Mouse (Mus musculus) kidney, adult 2 months (tissue): Measurements from ENCODE around the gene Pgk1. TPM values are rescaled to one million over a fixed set of nuclear protein-coding genes. Genes with fewer than 3 reads are reported as not detected.
A peak's percentile ranks its signal among the peaks of the same experiment; 100 is the strongest.

Experiments used
- DNase-seq: peaks from one replicate; pipeline ENCODE4 v3.0.0; 2021
- H3K27ac ChIP-seq: fragments of 200-500 bp; 2 replicates; pipeline ENCODE4 v1.5.1; 2012; ENCODE audit warnings: low read depth, low read length, control low read depth, inconsistent platforms; ENCODE audit not compliant: insufficient read depth
- H3K27me3 ChIP-seq: fragments of 200-500 bp; replicated peaks from 2 replicates; pipeline ENCODE4 v1.6.1; 2012; ENCODE audit warnings: mild to moderate bottlenecking, moderate library complexity, low read length, inconsistent platforms; ENCODE audit not compliant: control insufficient read depth, insufficient read depth
- H3K36me3 ChIP-seq: fragments of 200-500 bp; 2 replicates; pipeline ENCODE4 v1.6.1; 2012; ENCODE audit warnings: mild to moderate bottlenecking, moderate library complexity, low read length, inconsistent platforms; ENCODE audit not compliant: control insufficient read depth, insufficient read depth
- H3K4me1 ChIP-seq: fragments of 200-500 bp; 2 replicates; pipeline ENCODE4 v1.6.1; 2011; ENCODE audit warnings: low read length; ENCODE audit not compliant: control insufficient read depth, insufficient read depth
- H3K4me3 ChIP-seq: fragments of 200-500 bp; 2 replicates; pipeline ENCODE4 v1.5.1; 2011; ENCODE audit warnings: mild to moderate bottlenecking, low read depth, low read length, control low read depth; ENCODE audit not compliant: insufficient read depth
- CTCF ChIP-seq: fragments of 200-500 bp; conservative IDR thresholded peaks from 2 replicates; pipeline ENCODE4 v1.5.1; 2011; ENCODE audit warnings: low read depth, mild to moderate bottlenecking, control low read depth, low read length, moderate library complexity, mixed read lengths; ENCODE audit not compliant: insufficient read depth, insufficient read length
- POLR2A ChIP-seq: fragments of 200-500 bp; IDR thresholded peaks from one replicate; pipeline ENCODE4 v1.6.1; 2011; ENCODE audit warnings: low read depth, low read length, control low read depth
- WGBS: fragments of 180-500 bp; shearing (Covaris S2); methylation state at CpG from one replicate; pipeline ENCODE4 v1.1.7; 2018; 5-methylcytosine and 5-hydroxymethylcytosine counted together
- polyA plus RNA-seq: library from polyadenylated mRNA; depleted of rRNA; stranded (reverse); fragments of >200 nt; gene quantifications from 2 replicates; pipeline ENCODE4 v1.2.3, GENCODE M21; 2012

Gene Pgk1
- polyA plus RNA-seq, 1 experiment, result 361 TPM

DNA sequence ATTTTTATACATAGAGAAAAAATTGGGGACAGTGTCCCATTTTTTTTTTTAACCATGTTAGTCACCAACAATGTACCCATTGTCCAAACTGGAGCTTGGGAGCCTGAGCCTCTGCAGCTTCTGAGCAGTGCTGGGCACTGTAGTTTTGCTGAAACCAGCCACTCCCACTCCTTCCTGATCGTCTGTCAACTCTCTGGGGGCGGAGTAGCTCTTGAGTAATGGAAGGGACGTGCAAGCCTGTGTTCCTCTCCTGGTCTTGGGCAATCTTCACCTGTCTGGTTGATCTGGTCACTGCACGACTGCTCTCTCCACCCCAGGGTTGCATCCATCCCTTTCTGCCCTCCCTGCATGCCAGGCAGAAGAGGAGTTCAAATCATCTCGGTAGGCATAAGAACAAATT lies 22.9 kb upstream of the Pgk1 start:
- Histone ChIP-seq H3K27ac (no peak overlapping the region), H3K4me3 (no peak overlapping the region), H3K4me1 (no peaks in the 10 kb centered on the region), H3K36me3 (no peaks in the 10 kb centered on the region), H3K27me3 (no peaks in the 10 kb centered on the region)
- no peak for TF ChIP-seq POLR2A
- TF ChIP-seq CTCF, result no peak
- WGBS, result 41% methylated on average over 5 of the region's 5 CpGs
- no peak for DNase-seq

DNA sequence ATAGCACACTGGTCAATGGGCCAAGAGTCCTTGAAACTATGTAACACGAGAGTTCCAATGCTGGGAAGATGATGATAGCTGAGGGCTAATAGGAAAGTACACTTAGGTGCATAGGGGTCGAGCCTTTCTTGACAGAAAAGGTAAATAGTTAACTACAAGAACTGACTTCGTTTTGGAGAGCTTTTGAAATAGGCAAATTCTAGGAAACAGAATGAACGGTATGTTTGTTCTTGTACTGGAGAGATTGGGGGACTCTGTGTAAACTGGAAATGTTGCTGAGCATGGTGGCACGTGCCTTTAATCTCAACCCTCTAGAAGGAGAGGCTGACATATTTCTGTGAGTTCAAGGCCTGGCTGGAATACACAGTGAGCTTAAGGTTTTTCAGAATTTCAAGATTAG lies 22.3 kb upstream of the Pgk1 start:
- Histone ChIP-seq H3K4me1 (no peaks in the 10 kb centered on the region), H3K4me3 (no peak overlapping the region), H3K27ac (no peak overlapping the region), H3K27me3 (no peaks in the 10 kb centered on the region), H3K36me3 (no peaks in the 10 kb centered on the region)
- TF ChIP-seq CTCF, result no peak
- no peak for TF ChIP-seq POLR2A
- no peak for DNase-seq
- WGBS, result 54% methylated on average over 5 of the region's 5 CpGs

- H3K4me1 ChIP-seq, result no peaks in the 10 kb centered on the region
- no peak for TF ChIP-seq CTCF
- no peak for TF ChIP-seq POLR2A
- H3K4me3 ChIP-seq, result no peak overlapping the region
- H3K36me3 ChIP-seq, result no peaks in the 10 kb centered on the region
- no peak overlapping the region for H3K27ac ChIP-seq
- 69% methylated on average over 1 of the region's 1 CpGs for WGBS
- no peak for DNase-seq
- H3K27me3 ChIP-seq, result no peaks in the 10 kb centered on the region
Observed at GRCm38 (mm10) chrX:106165089-106165488, 21.8 kb upstream of the Pgk1 start.

GRCm38 (mm10) chrX:106171106-106171852 lies 15.6 kb upstream of the Pgk1 start:
- no peak overlapping the region for H3K27ac ChIP-seq
- peak overlapping the region; percentile 54 for H3K4me3 ChIP-seq
- H3K27me3 ChIP-seq, result no peaks in the 10 kb centered on the region
- no peak for TF ChIP-seq POLR2A
- TF ChIP-seq CTCF, result peak; percentile 69
- H3K4me1 ChIP-seq, result no peaks in the 10 kb centered on the region
- peak; percentile 73 for DNase-seq
- H3K36me3 ChIP-seq, result no peaks in the 10 kb centered on the region
- WGBS, result 4% methylated on average over 18 of the region's 18 CpGs

- Histone ChIP-seq H3K4me1 (no peaks in the 10 kb centered on the region), H3K36me3 (no peaks in the 10 kb centered on the region), H3K4me3 (no peak overlapping the region), H3K27ac (no peak overlapping the region), H3K27me3 (no peaks in the 10 kb centered on the region)
- TF ChIP-seq POLR2A, result no peak
- TF ChIP-seq CTCF, result no peak
- 14% methylated on average over 5 of the region's 6 CpGs for WGBS
- DNase-seq, result no peak
Observed at GRCm38 (mm10) chrX:106171853-106172154, 15.1 kb upstream of the Pgk1 start.

DNA sequence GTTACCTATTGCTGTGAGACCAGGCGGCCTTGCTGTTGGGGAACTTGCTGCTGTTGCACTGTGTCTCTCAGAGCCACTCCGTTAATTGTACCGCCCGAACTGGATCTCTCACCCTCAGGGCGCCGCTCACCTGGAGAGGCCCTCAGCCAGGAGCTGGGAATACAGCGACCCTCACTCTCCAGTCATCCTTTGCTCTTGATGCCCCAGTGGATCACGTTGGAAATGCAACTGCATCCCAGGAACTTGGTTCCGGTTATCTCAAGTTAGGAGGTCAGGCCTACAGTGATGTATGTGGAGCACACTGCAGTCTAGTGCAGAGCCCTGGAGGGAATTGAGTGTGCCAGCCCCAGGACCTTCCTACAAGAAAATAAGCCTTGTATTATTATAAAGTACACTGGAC lies 10.6 kb upstream of the Pgk1 start:
- no peaks in the 10 kb centered on the region for H3K4me1 ChIP-seq
- no peaks in the 10 kb centered on the region for H3K36me3 ChIP-seq
- no peak overlapping the region for H3K27ac ChIP-seq
- H3K4me3 ChIP-seq, result no peak overlapping the region
- no peak for DNase-seq
- WGBS, result 72% methylated on average over 9 of the region's 9 CpGs
- H3K27me3 ChIP-seq, result no peaks in the 10 kb centered on the region
- no peak for TF ChIP-seq CTCF
- TF ChIP-seq POLR2A, result no peak

- WGBS, result 68% methylated on average over 4 of the region's 4 CpGs
- no peak overlapping the region for H3K27ac ChIP-seq
- no peak for DNase-seq
- peaks cover 6% of the 10 kb centered on the region; the same call in 1 of the 2 replicates for H3K4me1 ChIP-seq
- H3K27me3 ChIP-seq, result no peaks in the 10 kb centered on the region
- H3K4me3 ChIP-seq, result no peak overlapping the region
- TF ChIP-seq CTCF, result no peak
- no peak for TF ChIP-seq POLR2A
- no peaks in the 10 kb centered on the region for H3K36me3 ChIP-seq
Observed at GRCm38 (mm10) chrX:106184279-106184678, 2.6 kb upstream of the Pgk1 start.
